Mouse (Mus musculus) stomach, embryonic 15.5 days (tissue): ENCODE data around the gene Gdf5. TPM values are rescaled to one million over a fixed set of nuclear protein-coding genes. Genes with fewer than 3 reads are reported as not detected.
A peak's percentile ranks its signal among the peaks of the same experiment; 100 is the strongest.

Source experiments
- ATAC-seq: fragments of 200-750 bp; cut with Nextera tagmentation; 2 replicates; pipeline ENCODE4 v1.8.0; 2017; ENCODE audit warnings: low read depth, moderate number of reproducible peaks, moderate TSS enrichment; ENCODE audit not compliant: insufficient read depth, low FRiP score
- H3K27ac ChIP-seq: fragments of 300-500 bp; sonication (generic); 2 replicates; pipeline ENCODE4 v1.5.1; 2015; ENCODE audit warnings: mild to moderate bottlenecking, inconsistent platforms
- H3K27me3 ChIP-seq: fragments of 300-500 bp; sonication (generic); replicated peaks from 2 replicates; pipeline ENCODE4 v1.6.1; 2015; ENCODE audit warnings: inconsistent platforms
- H3K36me3 ChIP-seq: fragments of 300-500 bp; sonication (generic); 2 replicates; pipeline ENCODE4 v1.6.1; 2015; ENCODE audit warnings: inconsistent platforms
- H3K4me1 ChIP-seq: fragments of 300-500 bp; sonication (generic); 2 replicates; pipeline ENCODE4 v1.6.1; 2015; ENCODE audit warnings: inconsistent platforms
- H3K4me2 ChIP-seq: fragments of 300-500 bp; sonication (generic); 2 replicates; pipeline ENCODE4 v1.6.1; 2015; ENCODE audit warnings: mild to moderate bottlenecking, inconsistent platforms
- H3K4me3 ChIP-seq: fragments of 300-500 bp; sonication (generic); replicated peaks from 2 replicates; pipeline ENCODE4 v1.5.1; 2015; ENCODE audit warnings: inconsistent platforms
- H3K9ac ChIP-seq: fragments of 300-500 bp; sonication (generic); 2 replicates; pipeline ENCODE4 v1.6.1; 2015; ENCODE audit warnings: inconsistent platforms
- H3K9me3 ChIP-seq: fragments of 300-500 bp; sonication (generic); 2 replicates; pipeline ENCODE4 v1.6.1; 2016; ENCODE audit warnings: inconsistent platforms
- WGBS: fragments of 180-500 bp; shearing (Covaris S2); methylation state at CpG from one replicate; pipeline ENCODE4 v1.1.7; 2015; 5-methylcytosine and 5-hydroxymethylcytosine counted together
- polyA plus RNA-seq: library from polyadenylated mRNA; unstranded; fragments of >200 nt; fragmentation: Nextera tagmentation; extraction: Ambion mirVana; gene quantifications from 2 replicates; pipeline ENCODE4 v1.2.1, GENCODE M21; 2015

Gdf5 gene
- polyA plus RNA-seq, 1 experiment from 2014 or later: 0.69 TPM

DNA sequence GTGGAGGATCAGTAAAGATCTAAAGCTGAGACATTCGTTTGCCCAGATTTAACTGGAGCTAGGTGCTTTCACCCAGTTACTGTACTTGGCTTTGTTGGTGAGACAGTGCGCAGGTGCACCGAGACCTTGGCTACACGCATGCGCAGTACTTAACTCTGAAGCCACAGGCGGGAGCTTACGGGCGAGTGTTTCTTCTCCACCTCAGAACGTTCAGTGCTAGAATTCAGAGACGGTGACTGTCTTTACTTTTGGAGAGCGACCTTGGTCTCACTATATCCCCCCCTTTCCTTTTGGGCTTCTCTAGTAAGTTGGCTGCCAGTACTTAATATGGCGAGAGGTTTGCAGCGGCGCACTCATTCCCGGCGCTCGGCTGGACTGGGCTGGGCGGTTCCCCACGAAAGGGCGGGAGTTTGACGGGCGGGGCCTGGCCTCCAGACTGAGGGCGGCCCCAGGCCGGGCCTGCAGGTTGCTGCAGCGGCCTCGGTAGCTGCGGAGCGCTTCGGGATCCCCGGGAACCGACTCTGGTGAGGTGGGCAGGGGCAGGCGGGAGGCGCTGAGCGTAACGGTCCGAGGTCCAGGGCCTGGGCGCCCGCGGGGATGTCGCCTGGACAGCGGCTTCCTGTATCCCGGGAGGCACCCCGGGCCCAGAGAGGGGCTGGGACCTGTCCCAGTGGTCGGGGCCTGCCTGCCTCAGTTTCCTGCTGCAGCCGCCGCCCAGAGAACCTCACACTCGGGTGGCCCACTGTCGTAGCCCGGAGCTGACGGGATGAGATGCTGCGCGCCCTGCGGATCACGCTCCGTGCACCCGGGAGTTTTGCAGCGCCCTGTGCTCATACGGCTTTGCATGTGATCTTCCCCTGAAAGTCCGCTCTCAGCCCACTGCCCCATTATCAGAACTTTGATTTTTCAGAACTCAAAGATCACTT lies 11.2 kb upstream of the Gdf5 start, which contains the start of gene Cep250:
TSS of gene Cep250 (plus strand) at position 325 of the 926 bp plus-strand sequence.
- WGBS: under 1% methylated on average over 57 of the region's 59 CpGs
- Histone ChIP-seq H3K36me3 (no peaks in the 10 kb centered on the region), H3K9me3 (no peaks in the 10 kb centered on the region), H3K4me1 (peaks cover 7% of the 10 kb centered on the region; the same call in 1 of the 2 replicates), H3K4me2 (peak within 1 kb of the TSS; percentile 76), H3K27me3 (no peaks in the 10 kb centered on the region), H3K4me3 (peak within 1 kb of the TSS; percentile 97), H3K9ac (peak within 1 kb of the TSS; percentile 94), H3K27ac (peak within 1 kb of the TSS; percentile 88)
- peak; percentile 98 for ATAC-seq

DNA sequence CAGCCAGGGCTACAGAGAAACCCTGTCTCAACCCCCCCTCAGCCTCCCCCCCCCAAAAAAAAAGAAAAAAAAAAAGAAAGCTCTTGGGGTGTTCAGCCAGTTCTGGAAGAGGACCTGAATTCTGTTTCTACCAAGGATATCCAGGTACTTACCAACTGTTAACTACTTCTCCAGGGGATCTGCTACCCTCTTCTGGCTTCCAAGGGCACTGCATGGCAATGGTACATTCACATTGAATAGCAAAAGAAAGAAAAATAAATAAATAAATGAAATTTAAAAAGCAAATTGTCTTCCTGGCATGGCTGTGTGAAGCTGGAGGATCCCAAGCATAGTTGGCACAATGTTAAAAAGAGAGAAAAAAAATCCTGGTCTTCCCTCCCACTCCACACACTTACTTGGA lies 6.8 kb upstream of the Gdf5 start:
- H3K4me2 ChIP-seq: no peak overlapping the region
- no peaks in the 10 kb centered on the region for H3K9me3 ChIP-seq
- no peak overlapping the region for H3K4me3 ChIP-seq
- H3K36me3 ChIP-seq: no peaks in the 10 kb centered on the region
- ATAC-seq: no peak
- no peak overlapping the region for H3K27ac ChIP-seq
- H3K4me1 ChIP-seq: no peaks in the 10 kb centered on the region
- H3K9ac ChIP-seq: no peak overlapping the region
- 0 out of 2 replicates have a peak, but pooled peaks cover 3% of the 10 kb centered on the region for H3K27me3 ChIP-seq

DNA sequence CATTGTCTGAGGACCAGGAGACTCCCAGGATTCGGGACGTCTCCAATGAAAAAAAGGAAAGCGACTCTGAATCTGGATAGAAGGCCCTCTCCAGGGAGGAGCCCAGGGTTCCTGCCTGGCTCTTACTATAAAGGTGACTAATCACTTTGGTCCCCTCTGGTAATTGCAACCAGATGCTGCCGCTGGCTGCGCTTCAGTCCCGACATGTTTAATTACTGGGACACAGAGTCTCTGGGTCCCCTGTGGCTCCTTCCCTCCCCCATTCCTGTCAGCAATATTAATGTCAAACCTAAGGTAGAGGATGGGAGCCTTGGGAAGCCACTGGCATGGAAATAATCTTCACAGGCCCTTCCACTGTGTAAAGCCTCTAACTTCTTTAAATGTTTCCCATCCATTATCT lies 4.2 kb upstream of the Gdf5 start:
- H3K36me3 ChIP-seq: no peaks in the 10 kb centered on the region
- 48% methylated on average over 6 of the region's 6 CpGs for WGBS
- H3K4me3 ChIP-seq: no peak overlapping the region
- H3K4me1 ChIP-seq: peaks cover 6% of the 10 kb centered on the region; the same call in 1 of the 2 replicates
- ATAC-seq: no peak
- H3K27ac ChIP-seq: no peak overlapping the region
- H3K27me3 ChIP-seq: 0 out of 2 replicates have a peak, but pooled peaks cover 3% of the 10 kb centered on the region
- H3K9me3 ChIP-seq: no peaks in the 10 kb centered on the region
- no peak overlapping the region for H3K9ac ChIP-seq
- H3K4me2 ChIP-seq: no peak overlapping the region

DNA sequence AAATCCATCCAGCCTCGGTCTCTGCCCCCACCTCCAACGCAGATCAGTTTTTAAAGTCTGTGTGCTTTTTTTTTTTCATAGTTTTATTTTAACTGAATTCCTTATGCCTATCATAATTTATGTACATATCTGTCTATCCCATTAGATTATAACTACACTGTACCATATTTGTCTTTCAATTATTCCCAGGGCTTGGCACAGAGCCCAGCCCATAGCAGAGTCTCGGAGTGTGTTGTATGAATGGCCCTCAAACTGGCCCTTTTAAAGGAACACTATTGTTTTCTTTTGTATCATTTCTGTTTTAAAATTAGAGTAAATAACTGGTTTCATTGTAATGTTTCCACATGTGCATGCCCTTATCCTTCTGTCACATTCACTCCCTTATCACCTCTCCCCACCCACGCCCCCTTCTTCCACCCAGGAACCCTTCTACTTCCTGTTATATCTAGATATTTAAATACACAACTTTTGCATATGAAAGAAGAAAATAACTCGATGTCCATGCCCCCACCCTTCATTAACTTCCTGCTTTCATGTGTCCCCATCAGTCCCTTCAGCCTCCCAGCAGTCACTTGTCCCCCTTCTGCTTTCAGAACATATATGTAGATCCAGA lies 2.3 kb upstream of the Gdf5 start:
- peaks cover 9% of the 10 kb centered on the region; the same call in 1 of the 2 replicates for H3K4me1 ChIP-seq
- ATAC-seq: peak; percentile 71
- H3K27ac ChIP-seq: 0 out of 2 replicates have a peak overlapping the region, but pooled peaks have one; percentile 16
- no peak overlapping the region for H3K4me2 ChIP-seq
- 44% methylated on average over 5 of the region's 5 CpGs for WGBS
- no peaks in the 10 kb centered on the region for H3K36me3 ChIP-seq
- H3K9me3 ChIP-seq: no peaks in the 10 kb centered on the region
- H3K4me3 ChIP-seq: no peak overlapping the region
- 0 out of 2 replicates have a peak, but pooled peaks cover 3% of the 10 kb centered on the region for H3K27me3 ChIP-seq
- H3K9ac ChIP-seq: no peak overlapping the region

DNA sequence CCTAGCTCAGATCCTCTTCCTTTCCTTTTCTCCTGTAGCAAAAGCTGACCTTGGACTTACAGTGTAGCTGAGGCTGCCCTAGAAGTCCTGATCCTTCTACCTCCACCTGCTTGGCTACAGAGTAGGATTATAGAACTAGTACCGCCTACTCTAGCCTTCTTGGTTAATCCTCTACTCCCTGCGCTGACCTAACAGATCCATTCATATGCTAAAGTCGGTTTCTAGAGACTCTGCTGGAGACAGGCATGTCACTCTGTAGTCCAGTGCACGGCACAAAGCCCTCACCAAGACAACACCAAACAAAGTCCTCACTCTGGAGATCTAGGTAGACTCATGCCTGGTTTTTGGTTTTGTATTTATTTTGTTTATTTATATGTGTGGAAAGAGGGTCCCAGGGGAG lies 1.3 kb upstream of the Gdf5 start:
- Histone ChIP-seq H3K4me1 (peaks cover 12% of the 10 kb centered on the region; the same call in 1 of the 2 replicates), H3K4me3 (no peak overlapping the region), H3K9ac (no peak overlapping the region), H3K27me3 (0 out of 2 replicates have a peak, but pooled peaks cover 3% of the 10 kb centered on the region), H3K4me2 (no peak overlapping the region), H3K27ac (no peak overlapping the region), H3K9me3 (no peaks in the 10 kb centered on the region), H3K36me3 (no peaks in the 10 kb centered on the region)
- no peak for ATAC-seq
- WGBS: 27% methylated on average over 4 of the region's 4 CpGs

DNA sequence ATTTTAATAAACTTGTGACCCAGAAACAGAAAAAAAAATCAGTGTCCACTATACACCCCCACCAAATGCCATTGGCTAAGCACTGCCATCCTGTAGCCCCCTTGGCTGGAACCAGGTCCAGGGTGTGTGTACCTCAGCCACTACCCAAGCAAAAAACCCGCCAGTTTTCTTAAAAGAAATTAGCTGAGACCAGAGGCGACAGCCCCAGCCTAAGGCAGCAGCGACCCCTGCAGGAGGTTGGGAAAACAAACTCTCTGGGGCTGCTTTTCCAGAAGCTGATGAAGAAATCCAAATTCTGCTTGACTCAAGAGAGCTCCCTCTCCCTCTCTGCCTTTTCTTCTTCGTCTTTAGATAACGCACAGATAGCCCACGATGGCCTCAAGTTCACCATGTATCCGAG lies 902 bp upstream of the Gdf5 start:
- no peak overlapping the region for H3K4me3 ChIP-seq
- no peak overlapping the region for H3K27ac ChIP-seq
- no peak overlapping the region for H3K9ac ChIP-seq
- 2% methylated on average over 7 of the region's 7 CpGs for WGBS
- peak; percentile 40; the same call in 1 of the 2 replicates for ATAC-seq
- H3K36me3 ChIP-seq: no peaks in the 10 kb centered on the region
- no peaks in the 10 kb centered on the region for H3K9me3 ChIP-seq
- peaks cover 12% of the 10 kb centered on the region; the same call in 1 of the 2 replicates for H3K4me1 ChIP-seq
- 0 out of 2 replicates have a peak, but pooled peaks cover 3% of the 10 kb centered on the region for H3K27me3 ChIP-seq
- no peak overlapping the region for H3K4me2 ChIP-seq

DNA sequence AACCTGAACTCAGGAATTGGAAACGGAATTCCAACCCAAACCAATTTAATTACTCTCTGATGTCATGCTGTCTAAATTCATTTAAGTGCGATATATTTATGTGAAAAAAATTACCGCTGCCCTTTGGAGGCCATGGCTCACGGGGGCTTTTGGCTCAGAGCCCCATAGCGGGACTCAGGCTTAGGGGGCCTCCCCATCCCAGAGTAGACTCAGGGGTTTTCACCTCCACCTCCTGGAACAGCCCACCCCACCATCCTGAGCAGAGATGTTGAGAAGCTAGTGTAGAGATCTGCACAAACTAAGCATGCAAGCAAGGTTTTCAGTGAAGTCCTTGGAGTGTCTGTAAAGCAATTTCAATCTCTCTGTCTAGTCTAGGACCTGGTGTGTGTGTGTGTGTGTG lies 413 bp upstream of the Gdf5 start:
- Histone ChIP-seq H3K36me3 (no peaks in the 10 kb centered on the region), H3K4me3 (no peak overlapping the region), H3K4me1 (peaks cover 12% of the 10 kb centered on the region; the same call in 1 of the 2 replicates), H3K27ac (no peak overlapping the region), H3K27me3 (0 out of 2 replicates have a peak, but pooled peaks cover 3% of the 10 kb centered on the region), H3K9me3 (no peaks in the 10 kb centered on the region), H3K4me2 (no peak overlapping the region), H3K9ac (no peak overlapping the region)
- ATAC-seq: no peak
- 48% methylated on average over 5 of the region's 5 CpGs for WGBS

DNA sequence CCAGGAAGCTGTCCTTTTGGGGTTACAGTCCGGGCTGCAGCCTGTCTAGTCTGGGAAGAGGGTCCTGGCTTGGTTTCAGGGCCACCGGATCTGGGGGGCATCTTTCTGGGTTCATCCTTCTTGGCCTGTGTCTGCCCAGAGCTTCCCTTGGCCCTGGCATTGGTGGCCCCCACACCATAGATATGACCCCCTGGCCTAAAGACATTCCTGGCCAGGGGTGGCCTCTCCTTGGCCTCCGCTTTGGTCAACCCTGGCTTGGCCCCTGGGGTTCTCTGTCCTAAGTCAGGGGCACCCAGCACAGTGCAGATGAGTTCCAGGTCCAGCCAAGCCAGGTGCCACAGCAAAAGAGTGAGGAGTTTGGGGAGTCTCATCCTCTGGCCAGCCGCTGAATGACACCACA lies 482 bp downstream of the Gdf5 start:
- Histone ChIP-seq H3K27ac (no peak overlapping the region), H3K27me3 (no peaks in the 10 kb centered on the region), H3K4me2 (peak overlapping the region; percentile 24; the same call in 1 of the 2 replicates), H3K36me3 (no peaks in the 10 kb centered on the region), H3K9me3 (no peaks in the 10 kb centered on the region), H3K4me3 (no peak overlapping the region), H3K4me1 (peaks cover 12% of the 10 kb centered on the region; the same call in 1 of the 2 replicates), H3K9ac (no peak overlapping the region)
- ATAC-seq: no peak
- WGBS: 84% methylated on average over 4 of the region's 4 CpGs

DNA sequence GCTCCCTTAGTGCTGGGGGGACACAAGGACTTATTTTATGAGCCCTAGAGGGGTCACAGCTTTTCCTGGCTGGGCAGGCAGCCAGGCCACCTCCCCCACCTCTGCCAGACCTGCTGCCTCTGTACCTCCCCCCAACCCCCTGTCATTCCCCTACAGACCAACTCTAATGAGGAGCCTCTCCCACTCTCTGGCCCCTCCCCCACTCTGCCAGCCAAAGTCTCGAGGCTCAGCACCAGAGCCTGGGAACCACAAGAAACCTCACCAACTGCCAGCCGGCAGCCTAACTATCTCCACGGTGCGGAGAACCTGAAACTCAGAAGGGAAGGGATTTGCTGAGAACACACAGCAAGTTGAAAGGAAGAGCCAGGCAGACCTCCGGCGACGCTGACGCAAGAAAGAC lies 1.7 kb downstream of the Gdf5 start:
- H3K27ac ChIP-seq: no peak overlapping the region
- H3K36me3 ChIP-seq: no peaks in the 10 kb centered on the region
- no peak overlapping the region for H3K4me3 ChIP-seq
- WGBS: 7% methylated on average over 8 of the region's 8 CpGs
- H3K9ac ChIP-seq: no peak overlapping the region
- no peaks in the 10 kb centered on the region for H3K9me3 ChIP-seq
- H3K27me3 ChIP-seq: no peaks in the 10 kb centered on the region
- peaks cover 12% of the 10 kb centered on the region; the same call in 1 of the 2 replicates for H3K4me1 ChIP-seq
- no peak overlapping the region for H3K4me2 ChIP-seq
- ATAC-seq: no peak

DNA sequence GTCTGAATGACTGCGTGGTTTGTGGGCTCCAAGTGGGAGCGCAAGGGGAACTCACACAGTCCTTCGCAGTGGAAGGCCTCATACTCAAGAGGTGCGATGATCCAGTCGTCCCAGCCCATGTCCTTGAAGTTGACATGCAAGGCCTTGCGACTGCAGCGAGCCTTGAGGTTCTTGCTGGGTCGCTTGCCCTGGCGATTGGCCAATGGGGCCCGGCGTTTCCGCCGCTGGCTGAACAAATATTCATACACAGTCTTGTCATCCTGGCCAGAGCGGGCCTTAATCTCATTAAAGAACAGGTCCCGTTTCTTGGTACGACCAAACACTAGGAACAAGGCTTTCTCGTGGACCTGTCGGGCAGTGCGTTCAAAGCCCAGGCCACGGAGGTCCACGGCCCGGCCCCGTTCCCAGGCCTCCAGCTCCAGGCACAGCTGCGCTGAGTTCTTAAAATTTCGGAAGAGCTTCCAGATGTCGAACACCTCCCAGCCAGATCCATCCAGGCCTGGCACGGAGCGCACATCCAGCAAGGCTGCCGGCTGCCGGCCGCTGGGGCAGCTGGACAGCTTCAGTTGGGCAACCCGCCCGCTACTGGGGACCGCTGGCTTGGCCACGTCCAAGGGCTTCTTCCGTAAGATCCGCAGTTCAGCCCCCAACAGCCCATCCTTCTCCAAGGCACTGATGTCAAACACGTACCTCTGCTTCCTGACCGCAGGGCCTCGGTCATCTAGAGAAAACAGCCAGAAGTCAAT lies 3.3 kb downstream of the Gdf5 start:
- H3K9me3 ChIP-seq: no peaks in the 10 kb centered on the region
- no peaks in the 10 kb centered on the region for H3K36me3 ChIP-seq
- ATAC-seq: no peak; the same call in 1 of the 2 replicates
- no peaks in the 10 kb centered on the region for H3K27me3 ChIP-seq
- no peak overlapping the region for H3K9ac ChIP-seq
- H3K4me1 ChIP-seq: peaks cover 12% of the 10 kb centered on the region; the same call in 1 of the 2 replicates
- no peak overlapping the region for H3K4me2 ChIP-seq
- WGBS: 82% methylated on average over 40 of the region's 40 CpGs
- H3K4me3 ChIP-seq: no peak overlapping the region
- no peak overlapping the region for H3K27ac ChIP-seq

DNA sequence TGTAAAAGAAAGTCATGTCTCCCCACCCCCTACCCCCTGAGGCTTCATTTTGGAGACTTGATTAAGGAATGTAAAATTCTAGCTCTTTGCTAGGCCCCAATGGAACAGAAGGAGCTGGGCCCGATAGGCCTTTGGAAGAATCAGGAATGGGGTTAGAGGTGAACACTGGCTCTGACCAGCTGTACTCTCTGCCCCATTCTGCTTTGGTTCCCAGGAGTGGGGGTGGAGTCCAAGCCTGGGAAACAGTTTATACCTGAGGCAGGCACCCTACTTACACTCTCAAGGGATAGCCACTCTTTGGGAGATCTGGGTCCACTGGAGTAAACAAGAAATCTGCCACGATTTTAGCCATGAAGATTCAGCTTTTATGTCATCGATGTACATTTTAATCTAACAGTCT lies 4.5 kb downstream of the Gdf5 start, which contains the start of gene Gm15557:
TSS of gene Gm15557 (plus strand) at position 48 of the 400 bp plus-strand sequence.
- no peak for ATAC-seq
- no peaks in the 10 kb centered on the region for H3K27me3 ChIP-seq
- H3K4me2 ChIP-seq: no peak within 1 kb of the TSS
- no peaks in the 10 kb centered on the region for H3K9me3 ChIP-seq
- H3K27ac ChIP-seq: no peak within 1 kb of the TSS; the same call in 1 of the 2 replicates
- H3K36me3 ChIP-seq: no peaks in the 10 kb centered on the region
- WGBS: 77% methylated on average over 3 of the region's 3 CpGs
- no peak within 1 kb of the TSS for H3K4me3 ChIP-seq
- peaks cover 12% of the 10 kb centered on the region; the same call in 1 of the 2 replicates for H3K4me1 ChIP-seq
- no peak within 1 kb of the TSS for H3K9ac ChIP-seq
